Mouse (Mus musculus) midbrain, embryonic 14.5 days (tissue): ENCODE measurements at regions not wholly inside any gene's neighbourhood (a gene's known extent, or its start where the extent isn't known, plus 50 kb on each side); places are given as distances from the start of the nearest gene placed in this dataset.

Experiments
- ATAC-seq: fragments of 200-750 bp; cut with Nextera tagmentation; 2 replicates; pipeline ENCODE4 v1.8.0; 2017; ENCODE audit warnings: moderate number of reproducible peaks, moderate library complexity; ENCODE audit not compliant: low FRiP score, low TSS enrichment
- DNase-seq: peaks from one replicate; pipeline ENCODE4 v3.0.0-alpha.2; 2015
- H3K27ac ChIP-seq: fragments of 300-500 bp; sonication (generic); replicated peaks from 2 replicates; pipeline ENCODE4 v1.5.1; 2014; ENCODE audit warnings: mild to moderate bottlenecking, low read depth, low read length, moderate library complexity
- H3K27me3 ChIP-seq: fragments of 300-500 bp; sonication (generic); 2 replicates; pipeline ENCODE4 v1.6.1; 2014; ENCODE audit warnings: low read length, control low read depth, mixed read lengths; ENCODE audit not compliant: control insufficient read depth, insufficient read depth
- H3K36me3 ChIP-seq: fragments of 300-500 bp; sonication (generic); 2 replicates; pipeline ENCODE4 v1.6.1; 2014; ENCODE audit warnings: low read length, control low read depth; ENCODE audit not compliant: control insufficient read depth, insufficient read depth
- H3K4me1 ChIP-seq: fragments of 300-500 bp; sonication (generic); 2 replicates; pipeline ENCODE4 v1.6.1; 2014; ENCODE audit warnings: mild to moderate bottlenecking, antibody characterized with exemption, low read length, control low read depth; ENCODE audit not compliant: control insufficient read depth, insufficient read depth
- H3K4me2 ChIP-seq: fragments of 300-500 bp; sonication (generic); 2 replicates; pipeline ENCODE4 v1.6.1; 2014; ENCODE audit warnings: mild to moderate bottlenecking, low read length, moderate library complexity
- H3K4me3 ChIP-seq: fragments of 300-500 bp; sonication (generic); replicated peaks from 2 replicates; pipeline ENCODE4 v1.5.1; 2014; ENCODE audit warnings: low read depth, low read length
- H3K9ac ChIP-seq: fragments of 300-500 bp; sonication (generic); replicated peaks from 2 replicates; pipeline ENCODE4 v1.6.1; 2014; ENCODE audit warnings: mild to moderate bottlenecking, low read length, moderate library complexity
- H3K9me3 ChIP-seq: fragments of 300-500 bp; sonication (generic); 2 replicates; pipeline ENCODE4 v1.6.1; 2016; ENCODE audit warnings: low read length, control low read depth, mixed read lengths; ENCODE audit not compliant: control insufficient read depth
- WGBS: fragments of 180-500 bp; shearing (Covaris S2); extraction: QIAGEN DNeasy Blood & Tissue Kit; methylation state at CpG from one replicate; pipeline ENCODE4 v1.1.7; 2014; 5-methylcytosine and 5-hydroxymethylcytosine counted together

DNA sequence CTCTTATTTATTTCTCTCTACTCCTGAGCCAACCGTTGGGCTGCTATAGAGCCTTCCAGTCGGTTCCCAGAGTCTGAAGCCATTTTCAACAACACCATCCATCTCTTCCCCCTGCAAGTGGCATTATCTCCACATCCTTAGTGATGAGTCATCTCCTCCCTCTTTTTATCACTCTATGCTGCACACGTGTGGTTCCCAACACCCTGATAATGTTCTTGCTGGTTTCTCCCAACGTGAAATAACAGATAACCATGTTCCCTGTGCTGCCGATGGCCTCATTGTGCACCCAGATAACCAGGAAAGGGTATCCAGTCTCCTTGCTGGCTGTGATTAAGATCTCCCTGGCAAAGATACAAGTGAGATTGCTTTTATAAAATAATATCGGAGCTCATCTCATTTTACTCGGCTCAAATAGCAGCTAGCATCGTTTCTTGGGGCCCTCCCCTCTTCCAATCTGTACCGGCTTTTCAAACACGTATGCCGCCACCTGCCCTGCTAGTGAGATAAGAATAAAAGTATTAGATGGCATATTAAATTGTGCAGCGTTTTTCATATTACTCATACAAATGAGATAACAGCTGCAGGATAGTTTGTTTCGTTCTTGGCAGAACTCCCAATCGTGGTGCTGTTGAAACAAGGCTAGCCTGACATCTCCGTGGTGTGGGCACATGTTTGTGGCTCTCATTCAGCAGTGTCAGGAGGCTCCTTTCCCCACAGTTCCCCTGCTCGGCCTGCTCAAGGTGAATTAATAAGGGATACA, 250.3 kb upstream of the Ppp2r3a start:
- Histone ChIP-seq H3K9ac (no peak overlapping the region), H3K27ac (no peak overlapping the region), H3K4me1 (no peaks in the 10 kb centered on the region), H3K9me3 (no peaks in the 10 kb centered on the region), H3K36me3 (no peaks in the 10 kb centered on the region), H3K4me2 (no peak overlapping the region), H3K27me3 (no peaks in the 10 kb centered on the region), H3K4me3 (no peak overlapping the region)
- DNase-seq (peak; percentile 39), ATAC-seq (no peak)
- 72% methylated on average over 16 of the region's 16 CpGs for WGBS

- WGBS = 89% methylated on average over 3 of the region's 3 CpGs
- Histone ChIP-seq H3K4me2 (no peak overlapping the region), H3K4me1 (peaks cover 7% of the 10 kb centered on the region), H3K27ac (no peak overlapping the region), H3K36me3 (no peaks in the 10 kb centered on the region), H3K4me3 (no peak overlapping the region), H3K27me3 (no peaks in the 10 kb centered on the region), H3K9ac (no peak overlapping the region), H3K9me3 (no peaks in the 10 kb centered on the region)
- DNase-seq = no peak
- no peak for ATAC-seq
Measured at GRCm38 (mm10) chr9:101501036-101501435, 249.4 kb upstream of the Ppp2r3a start.

DNA sequence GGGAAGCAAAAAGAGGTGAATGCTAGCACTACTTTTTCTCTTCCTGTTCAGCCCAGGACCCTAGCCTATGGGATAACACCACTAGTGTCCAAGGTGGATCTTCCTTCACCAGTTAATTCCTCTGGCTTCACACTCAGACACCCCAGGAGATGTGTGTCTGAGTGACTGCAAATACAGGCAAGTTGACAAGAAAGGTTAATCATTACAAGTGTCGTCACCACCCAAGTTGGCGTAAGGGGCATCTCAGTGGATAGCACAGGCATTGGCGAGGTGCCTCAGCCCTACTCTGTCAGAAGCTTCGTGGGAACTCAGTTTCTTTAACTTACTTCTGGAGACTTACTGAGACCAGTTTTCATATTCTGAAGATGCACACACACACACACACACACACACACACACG, 247.1 kb upstream of the Ppp2r3a start:
- no peaks in the 10 kb centered on the region for H3K27me3 ChIP-seq
- peaks cover 7% of the 10 kb centered on the region for H3K4me1 ChIP-seq
- H3K9ac ChIP-seq = no peak overlapping the region
- no peaks in the 10 kb centered on the region for H3K36me3 ChIP-seq
- no peak for DNase-seq
- no peak for ATAC-seq
- no peak overlapping the region for H3K4me3 ChIP-seq
- 93% methylated on average over 5 of the region's 5 CpGs for WGBS
- no peak overlapping the region for H3K4me2 ChIP-seq
- H3K27ac ChIP-seq = no peak overlapping the region
- H3K9me3 ChIP-seq = no peaks in the 10 kb centered on the region

DNA sequence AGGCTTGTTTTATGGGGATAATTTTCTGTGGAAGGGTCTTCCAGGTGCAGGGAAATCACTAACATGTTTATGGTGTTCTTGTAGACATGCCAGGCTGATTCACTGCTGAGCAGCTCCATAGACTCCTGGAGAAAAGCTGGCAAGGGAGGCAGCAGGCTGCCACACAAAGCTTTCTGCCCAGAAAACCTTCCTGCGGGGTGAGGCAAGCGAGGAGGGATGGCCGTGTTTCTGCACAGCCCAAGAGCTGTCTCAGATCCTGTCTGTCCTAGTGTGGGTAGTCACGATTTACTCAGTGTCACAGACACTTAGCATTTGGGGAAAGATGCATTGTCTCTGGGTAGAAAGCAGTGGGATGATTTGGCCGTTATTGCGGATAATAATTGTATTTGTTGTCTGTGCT, 244.2 kb upstream of the Ppp2r3a start:
- ATAC-seq = no peak
- no peaks in the 10 kb centered on the region for H3K9me3 ChIP-seq
- H3K27me3 ChIP-seq = no peaks in the 10 kb centered on the region
- no peak overlapping the region for H3K9ac ChIP-seq
- no peak overlapping the region for H3K4me2 ChIP-seq
- H3K27ac ChIP-seq = peak overlapping the region; percentile 53
- WGBS = 55% methylated on average over 6 of the region's 6 CpGs
- peak; percentile 46 for DNase-seq
- H3K36me3 ChIP-seq = no peaks in the 10 kb centered on the region
- peaks cover 7% of the 10 kb centered on the region for H3K4me1 ChIP-seq
- no peak overlapping the region for H3K4me3 ChIP-seq

DNA sequence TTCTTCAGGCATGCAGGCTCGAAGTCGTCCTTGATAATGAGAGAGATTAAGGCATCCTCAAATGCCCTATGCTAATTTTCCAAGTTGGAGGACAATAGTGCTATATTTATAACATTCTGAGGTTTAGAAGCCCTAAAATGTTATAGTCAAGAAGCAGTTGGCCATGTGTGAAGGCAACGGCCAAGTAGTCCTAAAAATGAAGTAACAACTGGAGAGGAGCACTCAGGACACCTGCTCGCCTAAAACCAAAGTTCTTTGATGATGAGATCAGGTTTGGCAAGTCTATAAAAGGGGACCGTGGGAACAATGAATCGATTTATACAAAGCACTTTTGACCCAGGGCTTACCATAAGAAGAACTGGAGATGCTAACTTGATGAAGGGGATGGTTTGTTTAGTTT, 237.4 kb upstream of the Ppp2r3a start:
- Histone ChIP-seq H3K4me2 (no peak overlapping the region), H3K9ac (no peak overlapping the region), H3K27me3 (no peaks in the 10 kb centered on the region), H3K4me1 (no peaks in the 10 kb centered on the region), H3K4me3 (no peak overlapping the region), H3K27ac (no peak overlapping the region), H3K36me3 (no peaks in the 10 kb centered on the region), H3K9me3 (no peaks in the 10 kb centered on the region)
- ATAC-seq = no peak
- no peak for DNase-seq
- WGBS = 74% methylated on average over 6 of the region's 6 CpGs

DNA sequence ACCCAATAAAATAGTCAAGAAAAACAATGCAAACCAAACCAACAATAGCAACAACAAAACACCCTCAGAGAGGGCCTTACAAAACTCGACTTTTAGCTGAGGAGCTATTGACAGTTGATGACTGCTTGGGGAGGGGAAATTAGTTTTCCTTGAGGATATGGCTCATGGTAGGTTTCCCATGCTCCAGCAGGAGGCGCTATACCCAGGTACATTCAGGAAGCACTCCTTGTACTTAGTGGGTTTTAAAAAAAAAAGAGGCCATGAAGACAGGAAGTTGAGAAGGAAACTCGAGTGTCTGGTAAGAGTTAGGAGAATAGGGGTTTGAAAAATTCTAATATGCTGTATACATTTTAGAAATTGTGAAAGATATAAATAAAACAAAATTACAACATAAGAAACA, 224.6 kb upstream of the Ppp2r3a start:
- Histone ChIP-seq H3K4me2 (no peak overlapping the region), H3K27ac (no peak overlapping the region), H3K4me1 (peaks cover 22% of the 10 kb centered on the region), H3K27me3 (no peaks in the 10 kb centered on the region), H3K9ac (no peak overlapping the region), H3K9me3 (no peaks in the 10 kb centered on the region), H3K36me3 (no peaks in the 10 kb centered on the region), H3K4me3 (no peak overlapping the region)
- DNase-seq (no peak), ATAC-seq (no peak)
- 72% methylated on average over 3 of the region's 3 CpGs for WGBS

GRCm38 (mm10) chr9:101473074-101473461, 221.5 kb upstream of the Ppp2r3a start:
- Histone ChIP-seq H3K9me3 (no peaks in the 10 kb centered on the region), H3K4me2 (no peak overlapping the region), H3K27ac (peak overlapping the region; percentile 91), H3K4me3 (no peak overlapping the region), H3K27me3 (no peaks in the 10 kb centered on the region), H3K36me3 (no peaks in the 10 kb centered on the region), H3K4me1 (peaks cover 23% of the 10 kb centered on the region), H3K9ac (no peak overlapping the region)
- peak; percentile 11; the same call in 1 of the 2 replicates for ATAC-seq
- WGBS = 31% methylated on average over 4 of the region's 4 CpGs
- DNase-seq = no peak

GRCm38 (mm10) chr9:101472101-101473073, 220.8 kb upstream of the Ppp2r3a start:
- Histone ChIP-seq H3K4me3 (no peak overlapping the region), H3K27me3 (no peaks in the 10 kb centered on the region), H3K36me3 (no peaks in the 10 kb centered on the region), H3K4me1 (peaks cover 23% of the 10 kb centered on the region), H3K4me2 (peak overlapping the region; percentile 15; the same call in 1 of the 2 replicates), H3K9me3 (no peaks in the 10 kb centered on the region), H3K27ac (peak overlapping the region; percentile 91), H3K9ac (no peak overlapping the region)
- DNase-seq (peak; percentile 91), ATAC-seq (peak; percentile 83)
- 5% methylated on average over 8 of the region's 8 CpGs for WGBS
